Mouse (Mus musculus): Measurements from ENCODE around the gene Dnah8. TPM values are rescaled to one million over a fixed set of nuclear protein-coding genes. Genes with fewer than 3 reads are reported as not detected.

Gene Dnah8
- polyA plus RNA-seq, 1 experiment from 2014 or later: 0.43 TPM

DNA sequence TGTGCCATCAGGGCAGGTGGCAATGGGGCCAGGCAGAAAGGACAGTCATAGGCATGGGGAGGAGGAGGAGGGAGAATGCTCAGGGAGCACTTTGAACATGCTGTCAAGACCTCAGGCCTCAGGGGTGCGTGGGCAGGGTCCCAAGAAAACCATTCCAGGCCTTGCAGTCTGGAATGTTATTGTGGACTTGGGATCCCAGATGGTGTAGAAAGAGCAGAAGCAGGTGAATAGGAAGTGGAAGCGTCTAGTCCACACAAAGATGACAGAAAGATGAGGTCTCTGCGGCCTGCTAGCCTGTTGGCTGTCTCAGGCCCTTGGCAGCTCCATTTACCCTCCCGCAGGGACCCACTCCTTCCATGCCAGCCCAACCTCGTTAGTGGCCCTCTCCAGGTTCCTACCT is 288.4 kb downstream of the Dnah8 start:
- Histone ChIP-seq H3K9me3 (replicated peaks; ENCODE audit: low read length) (no peaks in the 10 kb centered on the region), H3K27ac (no peak overlapping the region), H3K36me3 (ENCODE audit: insufficient read depth, low read length) (no peaks in the 10 kb centered on the region), H3K4me2 (ENCODE audit: low read length) (no peak overlapping the region), H3K27me3 (ENCODE audit: insufficient read depth, low read length) (no peaks in the 10 kb centered on the region), H3K4me3 (replicated peaks; ENCODE audit: low read depth, low read length) (no peak overlapping the region), H3K9ac (ENCODE audit: low read depth, low read length) (no peak overlapping the region), H3K4me1 (replicated peaks; ENCODE audit: insufficient read depth, low read length) (no peaks in the 10 kb centered on the region)
- ATAC-seq (replicated peaks; ENCODE audit: low FRiP score, low read depth): no peak
- no peak for DNase-seq (ENCODE audit: low spot score)
- no peak for TF ChIP-seq CTCF (IDR thresholded peaks at IDR 0.05; ENCODE audit: low read depth)
- WGBS: 52% methylated on average over 5 of the region's 5 CpGs

DNA sequence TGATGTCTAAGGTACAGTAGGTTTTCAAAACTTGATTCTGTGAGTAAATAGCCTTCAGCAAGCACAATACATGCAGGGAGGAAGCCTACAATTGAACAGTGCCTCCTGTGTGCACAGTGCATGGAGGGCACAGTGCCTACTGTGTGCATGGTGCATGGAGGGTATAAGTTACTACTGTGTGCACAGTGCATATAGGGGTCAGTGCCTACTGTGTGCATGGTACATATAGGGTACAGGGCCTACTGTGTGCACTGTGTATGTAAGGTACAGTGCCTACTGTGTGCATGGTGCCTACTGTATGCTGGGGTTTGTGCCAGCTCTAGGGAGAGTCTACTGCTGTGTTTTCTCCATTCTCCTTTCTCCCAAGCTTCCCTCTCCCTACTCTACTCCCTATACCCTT is 290.1 kb downstream of the Dnah8 start:
- Histone ChIP-seq H3K27ac (no peak overlapping the region), H3K4me1 (replicated peaks; ENCODE audit: insufficient read depth, low read length) (no peaks in the 10 kb centered on the region), H3K4me3 (replicated peaks; ENCODE audit: low read depth, low read length) (no peak overlapping the region), H3K9ac (ENCODE audit: low read depth, low read length) (no peak overlapping the region), H3K27me3 (ENCODE audit: insufficient read depth, low read length) (no peaks in the 10 kb centered on the region), H3K4me2 (ENCODE audit: low read length) (no peak overlapping the region), H3K36me3 (ENCODE audit: insufficient read depth, low read length) (no peaks in the 10 kb centered on the region), H3K9me3 (replicated peaks; ENCODE audit: low read length) (no peaks in the 10 kb centered on the region)
- ATAC-seq (replicated peaks; ENCODE audit: low FRiP score, low read depth): no peak
- DNase-seq (ENCODE audit: low spot score): no peak
- no peak for TF ChIP-seq CTCF (IDR thresholded peaks at IDR 0.05; ENCODE audit: low read depth)

- Histone ChIP-seq H3K27ac (no peak overlapping the region), H3K36me3 (ENCODE audit: insufficient read depth, low read length) (no peaks in the 10 kb centered on the region), H3K27me3 (ENCODE audit: insufficient read depth, low read length) (no peaks in the 10 kb centered on the region), H3K4me3 (replicated peaks; ENCODE audit: low read depth, low read length) (no peak overlapping the region), H3K4me2 (ENCODE audit: low read length) (no peak overlapping the region), H3K9ac (ENCODE audit: low read depth, low read length) (no peak overlapping the region), H3K9me3 (replicated peaks; ENCODE audit: low read length) (no peaks in the 10 kb centered on the region), H3K4me1 (replicated peaks; ENCODE audit: insufficient read depth, low read length) (no peaks in the 10 kb centered on the region)
- ATAC-seq (replicated peaks; ENCODE audit: low FRiP score, low read depth) (no peak), DNase-seq (ENCODE audit: low spot score) (no peak)
- TF ChIP-seq CTCF (IDR thresholded peaks at IDR 0.05; ENCODE audit: low read depth): peak; percentile 18; the same call in 1 of the 2 replicates
- WGBS: 64% methylated on average over 4 of the region's 4 CpGs
Measured at GRCm38 (mm10) chr17:30923566-30923965, 299.4 kb downstream of the Dnah8 start.

Other genes starting within 250 kb of the Dnah8 start
- 41.1 and 51.4 TPM in 2 replicates for gene Btbd9, start 47.9 kb upstream of the Dnah8 start, polyA plus RNA-seq (2015; fragmentation: Nextera tagmentation; extraction: Ambion mirVana)
- gene Glo1, start 2.5 kb downstream of the Dnah8 start, polyA plus RNA-seq (2015; fragmentation: Nextera tagmentation; extraction: Ambion mirVana): 247 and 249 TPM in 2 replicates